Mouse (Mus musculus): ENCODE data around the gene Xaf1. TPM values are rescaled to one million over a fixed set of nuclear protein-coding genes. Genes with fewer than 3 reads are reported as not detected.
"Not testable (repeated sequence)": the region's sequence is repeated elsewhere in the genome, so short reads cannot be mapped to it uniquely, and the experiment has no call there.

Xaf1 gene
- polyA plus RNA-seq, 1 experiment from 2014 or later, result 5.7 TPM

DNA sequence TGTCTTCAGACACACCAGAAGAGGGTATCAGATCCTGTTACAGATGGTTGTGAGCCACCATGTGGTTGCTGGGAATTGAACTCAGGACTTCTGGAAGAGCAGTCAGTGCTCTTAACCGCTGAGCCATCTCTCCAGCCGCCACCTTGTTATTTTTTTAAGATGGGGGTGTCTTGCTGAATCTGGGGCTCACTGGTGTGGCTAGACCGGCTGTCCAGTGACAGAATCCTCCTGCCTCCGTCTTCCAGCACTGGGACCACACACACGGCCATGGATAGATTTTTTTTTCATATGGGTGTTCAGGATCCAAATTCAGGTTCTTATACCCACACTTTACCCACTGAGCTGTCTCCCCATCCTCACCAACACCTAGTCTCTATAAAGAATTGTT, 41.8 kb downstream of the Xaf1 start:
- 83% methylated on average over 5 of the region's 5 CpGs for WGBS
- H3K27me3 ChIP-seq (replicated peaks); H3K9me3 ChIP-seq; H3K4me2 ChIP-seq; H3K36me3 ChIP-seq; ATAC-seq (ENCODE audit: extremely low read depth, insufficient number of reproducible peaks, low FRiP score, low TSS enrichment); H3K4me3 ChIP-seq; H3K27ac ChIP-seq (replicated peaks); H3K4me1 ChIP-seq; H3K9ac ChIP-seq: not testable (repeated sequence)

DNA sequence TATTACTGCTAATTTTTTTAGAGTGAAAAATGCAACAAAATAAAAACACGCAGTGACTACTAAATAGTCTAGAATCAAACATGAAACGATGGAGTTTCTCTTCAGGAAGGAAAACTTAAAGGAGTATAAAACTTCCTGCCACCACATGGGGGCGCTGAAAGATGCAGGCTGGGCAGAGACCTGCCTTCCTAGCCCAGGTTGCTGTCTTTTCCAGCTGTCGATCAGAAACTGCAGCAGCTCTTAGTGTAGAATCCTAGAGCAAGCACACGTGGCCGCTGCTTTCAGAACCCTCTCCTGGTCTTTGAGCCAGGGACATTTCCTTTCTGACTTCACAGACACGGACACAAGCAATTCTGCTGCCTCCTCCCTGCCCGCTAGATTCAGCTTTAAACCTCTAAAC, 42.5 kb downstream of the Xaf1 start:
- Histone ChIP-seq H3K36me3 (no peaks in the 10 kb centered on the region), H3K27ac (replicated peaks) (no peak overlapping the region), H3K27me3 (replicated peaks) (peaks cover 8% of the 10 kb centered on the region; the same call in 1 of the 2 replicates), H3K9ac (0 out of 2 replicates have a peak overlapping the region, but pooled peaks have one; percentile 5), H3K4me2 (0 out of 2 replicates have a peak overlapping the region, but pooled peaks have one; percentile 18), H3K9me3 (no peaks in the 10 kb centered on the region), H3K4me3 (no peak overlapping the region), H3K4me1 (no peaks in the 10 kb centered on the region)
- ATAC-seq (ENCODE audit: extremely low read depth, insufficient number of reproducible peaks, low FRiP score, low TSS enrichment), result no peak
- 18% methylated on average over 8 of the region's 8 CpGs for WGBS

DNA sequence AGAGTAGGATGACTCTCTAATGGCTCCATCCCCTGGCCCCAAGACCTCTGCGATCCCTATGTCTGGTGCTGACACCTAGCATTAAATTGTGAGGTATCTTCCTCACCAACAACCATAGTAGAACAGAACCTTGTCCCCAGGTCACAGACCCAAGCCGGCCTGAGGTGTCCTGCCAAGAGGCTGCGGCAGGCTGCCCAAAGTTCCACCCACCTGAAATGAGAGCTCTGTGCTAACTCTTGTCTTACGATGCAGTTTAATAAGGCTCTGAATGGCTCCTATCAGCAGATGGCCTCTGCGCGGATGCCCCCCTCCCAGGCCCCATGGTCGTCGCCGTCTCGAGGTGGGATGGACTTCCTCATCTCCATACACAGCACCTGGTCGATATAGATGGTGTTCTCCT, 43.1 kb downstream of the Xaf1 start:
- no peak overlapping the region for H3K4me3 ChIP-seq
- H3K27me3 ChIP-seq (replicated peaks), result peaks cover 8% of the 10 kb centered on the region; the same call in 1 of the 2 replicates
- 0 out of 2 replicates have a peak overlapping the region, but pooled peaks have one; percentile 5 for H3K9ac ChIP-seq
- H3K9me3 ChIP-seq, result no peaks in the 10 kb centered on the region
- H3K4me2 ChIP-seq, result no peak overlapping the region
- WGBS, result 84% methylated on average over 11 of the region's 11 CpGs
- H3K36me3 ChIP-seq, result no peaks in the 10 kb centered on the region
- no peak for ATAC-seq (ENCODE audit: extremely low read depth, insufficient number of reproducible peaks, low FRiP score, low TSS enrichment)
- H3K27ac ChIP-seq (replicated peaks), result no peak overlapping the region
- no peaks in the 10 kb centered on the region for H3K4me1 ChIP-seq

DNA sequence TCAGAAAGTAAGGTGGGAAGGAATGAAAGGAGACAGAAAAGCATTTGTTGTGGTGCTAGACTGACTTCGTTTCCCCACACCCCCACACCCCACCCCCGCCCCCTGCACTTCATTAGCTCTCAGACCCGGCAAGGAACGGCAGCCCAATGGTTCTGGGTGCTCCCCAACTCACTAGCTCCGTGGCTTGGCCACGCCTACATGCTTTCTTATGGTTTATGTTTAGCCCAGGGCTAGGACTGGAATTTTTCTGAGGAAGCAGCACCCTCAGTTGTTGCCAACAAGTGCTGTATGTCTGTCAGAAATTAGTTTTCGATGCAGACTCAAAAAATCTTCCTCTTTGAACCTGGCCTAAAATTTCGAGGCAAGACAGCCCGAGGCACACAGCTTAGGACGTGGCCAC, 47.1 kb downstream of the Xaf1 start:
- H3K4me3 ChIP-seq, result no peak overlapping the region
- 49% methylated on average over 10 of the region's 10 CpGs for WGBS
- ATAC-seq (ENCODE audit: extremely low read depth, insufficient number of reproducible peaks, low FRiP score, low TSS enrichment), result no peak
- no peaks in the 10 kb centered on the region for H3K27me3 ChIP-seq (replicated peaks)
- no peaks in the 10 kb centered on the region for H3K4me1 ChIP-seq
- no peak overlapping the region for H3K27ac ChIP-seq (replicated peaks)
- no peak overlapping the region for H3K9ac ChIP-seq
- H3K4me2 ChIP-seq, result no peak overlapping the region
- no peaks in the 10 kb centered on the region for H3K36me3 ChIP-seq
- no peaks in the 10 kb centered on the region for H3K9me3 ChIP-seq

DNA sequence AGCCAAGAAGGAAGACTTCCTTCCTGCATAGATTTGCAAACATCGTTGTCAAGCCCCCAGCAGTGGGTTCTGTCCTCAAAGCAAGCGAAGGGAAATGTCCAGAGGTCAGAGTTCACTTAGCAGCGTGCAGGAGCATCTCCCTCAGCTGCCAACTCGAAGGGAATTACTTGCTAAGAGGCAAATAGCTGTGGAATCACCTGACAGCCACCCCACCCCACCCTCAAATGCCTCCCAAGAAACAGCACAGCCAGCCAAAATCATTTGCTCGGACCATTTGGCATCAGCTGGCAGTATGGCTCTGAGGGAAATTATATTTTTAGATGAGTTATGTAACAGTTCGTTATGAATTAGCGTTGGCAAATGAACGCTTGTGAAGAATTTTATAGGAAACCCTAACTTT, 47.6 kb downstream of the Xaf1 start:
- Histone ChIP-seq H3K27ac (replicated peaks) (no peak overlapping the region), H3K36me3 (no peaks in the 10 kb centered on the region), H3K4me1 (no peaks in the 10 kb centered on the region), H3K9me3 (no peaks in the 10 kb centered on the region), H3K4me3 (no peak overlapping the region), H3K4me2 (no peak overlapping the region), H3K9ac (no peak overlapping the region), H3K27me3 (replicated peaks) (no peaks in the 10 kb centered on the region)
- no peak for ATAC-seq (ENCODE audit: extremely low read depth, insufficient number of reproducible peaks, low FRiP score, low TSS enrichment)
- WGBS, result 55% methylated on average over 8 of the region's 8 CpGs

DNA sequence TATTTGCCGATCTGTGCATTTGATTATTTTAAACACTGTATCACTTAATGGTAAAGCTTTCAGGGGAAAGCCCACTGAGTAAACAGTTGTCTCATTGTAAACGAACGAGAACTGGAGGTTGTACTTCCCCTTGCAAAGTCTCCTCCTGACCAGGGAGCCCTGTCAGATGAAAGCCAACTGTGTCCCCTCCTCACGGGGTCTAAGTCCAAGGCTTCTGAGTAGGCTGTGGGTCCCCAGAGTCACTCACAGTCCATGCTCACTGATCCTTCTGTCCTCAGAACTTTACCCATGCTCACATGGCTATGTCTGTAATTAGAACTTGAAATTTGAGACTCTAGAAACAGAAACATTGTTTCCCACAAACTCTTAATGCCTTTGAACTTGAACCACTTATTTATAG, 48.2 kb downstream of the Xaf1 start:
- no peak for ATAC-seq (ENCODE audit: extremely low read depth, insufficient number of reproducible peaks, low FRiP score, low TSS enrichment)
- Histone ChIP-seq H3K27ac (replicated peaks) (no peak overlapping the region), H3K27me3 (replicated peaks) (no peaks in the 10 kb centered on the region), H3K4me1 (no peaks in the 10 kb centered on the region), H3K9ac (no peak overlapping the region), H3K9me3 (no peaks in the 10 kb centered on the region), H3K4me2 (no peak overlapping the region), H3K36me3 (no peaks in the 10 kb centered on the region), H3K4me3 (no peak overlapping the region)
- 66% methylated on average over 4 of the region's 4 CpGs for WGBS

DNA sequence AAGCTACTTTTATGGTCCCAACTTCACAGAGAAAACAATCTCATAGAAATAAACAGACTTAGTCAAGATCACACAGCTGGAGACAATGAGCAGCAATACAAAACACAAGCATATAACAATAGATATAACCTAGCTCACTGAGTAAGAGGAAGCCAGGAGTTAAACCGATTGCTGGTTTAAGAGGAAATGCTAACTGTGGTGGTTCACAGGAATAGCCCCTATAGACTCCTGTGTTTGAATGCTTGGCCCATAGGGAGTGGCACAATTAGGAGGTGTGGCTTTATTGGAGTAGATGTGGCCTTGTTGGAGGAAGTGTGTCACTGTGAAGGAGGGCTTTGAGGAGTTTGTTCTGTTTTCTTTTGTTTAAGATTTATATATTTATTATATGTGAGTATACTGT, 50.8 kb downstream of the Xaf1 start:
- Histone ChIP-seq H3K36me3 (no peaks in the 10 kb centered on the region), H3K4me2 (no peak overlapping the region), H3K27me3 (replicated peaks) (no peaks in the 10 kb centered on the region), H3K9ac (no peak overlapping the region), H3K27ac (replicated peaks) (no peak overlapping the region), H3K4me3 (no peak overlapping the region), H3K9me3 (no peaks in the 10 kb centered on the region), H3K4me1 (no peaks in the 10 kb centered on the region)
- 74% methylated on average over 1 of the region's 1 CpGs for WGBS
- no peak for ATAC-seq (ENCODE audit: extremely low read depth, insufficient number of reproducible peaks, low FRiP score, low TSS enrichment)

DNA sequence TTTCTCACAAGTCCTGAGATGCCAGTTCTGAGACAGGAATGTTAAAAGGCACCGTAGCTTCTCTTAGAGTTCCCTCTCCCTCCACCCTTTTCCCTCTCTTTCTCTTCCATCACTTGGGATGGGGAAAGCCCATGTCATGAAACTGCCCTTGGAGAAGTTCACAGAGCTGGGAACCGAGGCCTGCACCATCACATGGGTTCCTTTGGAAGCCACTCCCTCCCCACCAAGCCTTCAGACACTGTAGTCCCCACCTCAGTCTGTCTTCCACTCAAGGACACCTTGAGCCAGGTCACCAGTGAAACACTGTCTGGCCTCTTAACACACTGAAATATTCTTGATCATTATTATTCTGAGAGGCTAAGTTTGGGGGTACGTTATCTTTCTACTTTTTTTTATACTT, 51.8 kb downstream of the Xaf1 start:
- H3K36me3 ChIP-seq, result no peaks in the 10 kb centered on the region
- H3K4me3 ChIP-seq, result no peak overlapping the region
- 70% methylated on average over 3 of the region's 3 CpGs for WGBS
- H3K4me1 ChIP-seq, result no peaks in the 10 kb centered on the region
- no peak overlapping the region for H3K27ac ChIP-seq (replicated peaks)
- H3K27me3 ChIP-seq (replicated peaks), result no peaks in the 10 kb centered on the region
- no peak overlapping the region for H3K9ac ChIP-seq
- H3K9me3 ChIP-seq, result no peaks in the 10 kb centered on the region
- H3K4me2 ChIP-seq, result no peak overlapping the region
- ATAC-seq (ENCODE audit: extremely low read depth, insufficient number of reproducible peaks, low FRiP score, low TSS enrichment), result no peak

DNA sequence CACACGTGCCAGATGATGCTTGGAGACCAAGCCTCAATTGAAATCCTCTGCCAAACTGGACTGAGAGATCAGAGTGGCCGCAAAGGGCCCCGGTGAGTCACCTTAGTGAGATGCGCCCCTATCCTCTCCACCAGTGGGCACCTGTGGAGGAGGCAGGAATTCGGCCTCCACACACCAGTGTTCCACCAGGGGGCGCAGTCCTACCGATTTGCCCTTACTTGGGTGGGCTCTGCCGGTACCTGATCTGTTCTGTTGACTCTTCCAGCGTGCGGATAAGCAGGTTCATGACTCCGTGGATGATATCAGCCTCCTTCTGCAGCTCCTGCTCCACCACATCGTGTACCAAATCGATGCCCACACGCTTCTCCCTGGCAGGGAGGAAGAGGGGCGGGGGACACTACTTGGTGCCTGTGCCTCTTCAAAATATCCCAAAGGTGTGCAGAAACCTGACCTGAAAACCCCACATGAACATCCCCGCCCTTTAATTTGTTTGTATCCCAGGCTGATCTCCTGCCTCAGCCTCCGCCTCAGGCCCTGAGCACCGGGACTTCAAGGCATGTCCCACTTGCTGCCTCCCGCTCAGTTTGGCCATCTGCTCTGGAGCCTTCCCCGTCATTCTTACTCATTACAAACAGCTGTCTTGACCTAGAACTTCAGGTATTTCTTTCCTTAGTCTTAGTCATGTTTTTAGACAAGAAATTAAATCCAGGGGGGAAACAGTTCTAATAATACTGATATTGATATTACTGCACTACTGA, 53.7 kb downstream of the Xaf1 start:
- H3K4me3 ChIP-seq, result peak overlapping the region; percentile 21
- no peaks in the 10 kb centered on the region for H3K9me3 ChIP-seq
- H3K36me3 ChIP-seq, result no peaks in the 10 kb centered on the region
- 23% methylated on average over 20 of the region's 20 CpGs for WGBS
- peak overlapping the region; percentile 38 for H3K9ac ChIP-seq
- H3K4me2 ChIP-seq, result peak overlapping the region; percentile 63
- no peaks in the 10 kb centered on the region for H3K4me1 ChIP-seq
- no peaks in the 10 kb centered on the region for H3K27me3 ChIP-seq (replicated peaks)
- no peak; the same call in 1 of the 2 replicates for ATAC-seq (ENCODE audit: extremely low read depth, insufficient number of reproducible peaks, low FRiP score, low TSS enrichment)
- no peak overlapping the region for H3K27ac ChIP-seq (replicated peaks)

DNA sequence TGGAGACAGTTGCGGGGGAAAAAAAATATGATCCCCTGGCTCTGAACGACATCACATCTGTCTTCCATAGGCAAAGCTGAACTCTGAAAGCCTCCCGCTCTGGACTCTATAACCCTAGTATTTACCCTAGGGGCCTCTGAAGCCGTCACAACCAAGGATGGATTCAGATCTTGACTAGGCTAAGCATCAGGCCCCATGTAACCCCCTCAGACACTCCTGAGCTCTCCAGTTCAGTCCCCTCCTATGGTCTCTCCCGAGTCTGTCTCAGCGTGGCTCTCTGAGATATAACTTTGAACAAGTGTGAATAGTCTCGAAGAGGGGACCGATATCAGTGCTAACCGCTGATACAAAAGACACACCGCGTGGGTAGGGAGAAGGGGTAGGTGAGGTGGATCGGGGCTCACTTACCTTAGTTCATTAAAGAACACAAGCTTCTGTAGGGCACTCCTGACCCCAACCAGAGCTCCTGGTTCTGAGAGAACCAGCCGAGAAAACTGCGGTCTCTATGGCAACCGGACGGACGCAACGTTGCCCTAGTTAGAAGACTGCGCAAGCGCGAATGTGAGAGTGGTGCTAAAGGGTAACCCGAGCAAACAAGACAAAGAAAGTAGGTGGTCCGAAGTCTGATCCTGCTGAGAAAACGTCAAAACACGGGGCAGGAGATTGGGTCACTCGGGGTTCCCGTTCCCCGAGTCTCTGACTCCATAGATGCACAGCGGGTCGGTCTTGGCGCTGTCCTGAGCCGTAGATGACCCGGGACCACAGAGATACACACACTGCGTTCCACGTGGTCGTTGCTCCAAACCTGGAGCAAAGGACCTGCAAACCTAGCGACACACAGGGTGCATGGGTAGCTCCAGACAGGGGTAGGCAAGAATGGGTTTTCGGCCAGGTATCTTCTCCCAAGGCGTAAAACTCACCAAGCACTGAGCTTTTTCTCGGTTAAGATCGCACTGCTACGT, 60.2 kb downstream of the Xaf1 start:
- WGBS, result 10% methylated on average over 42 of the region's 42 CpGs
- Histone ChIP-seq H3K9me3 (no peaks in the 10 kb centered on the region), H3K9ac (peak overlapping the region; percentile 78), H3K36me3 (no peaks in the 10 kb centered on the region), H3K27me3 (replicated peaks) (no peaks in the 10 kb centered on the region), H3K4me1 (peaks cover 20% of the 10 kb centered on the region), H3K27ac (replicated peaks) (no peak overlapping the region), H3K4me2 (peak overlapping the region; percentile 92), H3K4me3 (peak overlapping the region; percentile 57)
- no peak for ATAC-seq (ENCODE audit: extremely low read depth, insufficient number of reproducible peaks, low FRiP score, low TSS enrichment)

DNA sequence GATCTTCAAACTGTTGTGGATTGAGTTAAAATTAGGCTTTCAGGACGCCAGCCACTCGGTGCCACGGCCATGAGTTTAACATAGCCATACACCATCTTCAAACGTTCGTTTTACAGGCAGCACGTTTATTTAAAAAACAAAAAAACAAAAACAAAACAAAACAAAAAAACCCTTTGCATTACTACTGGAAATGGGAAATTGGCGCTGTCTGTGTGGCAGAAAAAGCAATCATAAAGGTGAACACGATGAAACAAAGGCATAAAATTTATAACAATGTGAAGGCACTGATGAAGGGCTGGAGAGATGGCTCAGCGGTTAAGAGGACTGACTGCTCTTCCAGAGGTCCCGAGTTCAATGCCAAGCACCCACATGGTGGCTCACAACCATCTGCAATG, 60.9 kb downstream of the Xaf1 start, which contains the start of gene Tekt1:
Gene Tekt1, minus strand, starts transcription at position 96 of the 395 bp plus-strand sequence.
- Histone ChIP-seq H3K27ac (replicated peaks) (no peak within 1 kb of the TSS), H3K9me3 (no peaks in the 10 kb centered on the region), H3K4me2 (peak within 1 kb of the TSS; percentile 92), H3K27me3 (replicated peaks) (no peaks in the 10 kb centered on the region), H3K36me3 (no peaks in the 10 kb centered on the region), H3K4me3 (peak within 1 kb of the TSS; percentile 57), H3K4me1 (peaks cover 20% of the 10 kb centered on the region), H3K9ac (peak within 1 kb of the TSS; percentile 78)
- 32% methylated on average over 10 of the region's 10 CpGs for WGBS
- no peak for ATAC-seq (ENCODE audit: extremely low read depth, insufficient number of reproducible peaks, low FRiP score, low TSS enrichment)
